Mouse (Mus musculus): ENCODE results near the gene Kcnmb4. TPM values are rescaled to one million over a fixed set of nuclear protein-coding genes. Genes with fewer than 3 reads are reported as not detected.

Gene Kcnmb4
- 9.5 and 11.2 TPM in 2 replicates for polyA plus RNA-seq (2014; fragmentation: Nextera tagmentation; extraction: Ambion mirVana)

GRCm38 (mm10) chr10:116473759-116474549 lies at the start of gene Kcnmb4:
Gene Kcnmb4, minus strand, starts transcription at chr10:116473878.
- under 1% methylated on average over 62 of the region's 92 CpGs for WGBS
- DNase-seq (ENCODE audit: low spot score, missing footprints) (peak; percentile 96), ATAC-seq (ENCODE audit: low FRiP score) (peak; percentile 88)
- H3K27ac ChIP-seq (ENCODE audit: low read depth, low read length), result peak within 1 kb of the TSS; percentile 48
- no peaks in the 10 kb centered on the region for H3K27me3 ChIP-seq (ENCODE audit: control insufficient read depth, insufficient read depth, low read length)
- peaks cover 7% of the 10 kb centered on the region for H3K4me1 ChIP-seq (ENCODE audit: control insufficient read depth, insufficient read depth, low read length)
- H3K9me3 ChIP-seq (ENCODE audit: control insufficient read depth, low read length), result no peaks in the 10 kb centered on the region
- no peaks in the 10 kb centered on the region for H3K36me3 ChIP-seq (ENCODE audit: control insufficient read depth, insufficient read depth, low read length)
- peak within 1 kb of the TSS; percentile 88 for H3K9ac ChIP-seq (ENCODE audit: low read length)
- H3K4me3 ChIP-seq (ENCODE audit: low read depth, low read length), result peak within 1 kb of the TSS; percentile 66
- peak within 1 kb of the TSS; percentile 91 for H3K4me2 ChIP-seq

- H3K4me3 ChIP-seq (ENCODE audit: low read depth, low read length), result no peak overlapping the region
- no peak for ATAC-seq (ENCODE audit: low FRiP score)
- H3K4me2 ChIP-seq, result no peak overlapping the region
- 96% methylated on average over 1 of the region's 1 CpGs for WGBS
- H3K4me1 ChIP-seq (ENCODE audit: control insufficient read depth, insufficient read depth, low read length), result peaks cover 2% of the 10 kb centered on the region; the same call in 1 of the 2 replicates
- no peak for DNase-seq (ENCODE audit: low spot score, missing footprints)
- no peak overlapping the region for H3K27ac ChIP-seq (ENCODE audit: low read depth, low read length)
- H3K9ac ChIP-seq (ENCODE audit: low read length), result no peak overlapping the region
- no peaks in the 10 kb centered on the region for H3K27me3 ChIP-seq (ENCODE audit: control insufficient read depth, insufficient read depth, low read length)
- H3K9me3 ChIP-seq (ENCODE audit: control insufficient read depth, low read length), result no peaks in the 10 kb centered on the region
- no peaks in the 10 kb centered on the region for H3K36me3 ChIP-seq (ENCODE audit: control insufficient read depth, insufficient read depth, low read length)
These were observed 45.9 kb upstream of the Kcnmb4 start for GRCm38 (mm10) chr10:116519588-116519987.

GRCm38 (mm10) chr10:116515590-116515989 lies 41.9 kb upstream of the Kcnmb4 start:
- Histone ChIP-seq H3K4me1 (ENCODE audit: control insufficient read depth, insufficient read depth, low read length) (0 out of 2 replicates have a peak, but pooled peaks cover 4% of the 10 kb centered on the region), H3K9ac (ENCODE audit: low read length) (no peak overlapping the region), H3K4me2 (no peak overlapping the region), H3K27me3 (ENCODE audit: control insufficient read depth, insufficient read depth, low read length) (no peaks in the 10 kb centered on the region), H3K9me3 (ENCODE audit: control insufficient read depth, low read length) (no peaks in the 10 kb centered on the region), H3K36me3 (ENCODE audit: control insufficient read depth, insufficient read depth, low read length) (no peaks in the 10 kb centered on the region), H3K4me3 (ENCODE audit: low read depth, low read length) (no peak overlapping the region), H3K27ac (ENCODE audit: low read depth, low read length) (no peak overlapping the region)
- DNase-seq (ENCODE audit: low spot score, missing footprints) (no peak), ATAC-seq (ENCODE audit: low FRiP score) (no peak)
- WGBS, result 92% methylated on average over 6 of the region's 6 CpGs

- H3K4me3 ChIP-seq (ENCODE audit: low read depth, low read length), result no peak overlapping the region
- H3K27me3 ChIP-seq (ENCODE audit: control insufficient read depth, insufficient read depth, low read length), result no peaks in the 10 kb centered on the region
- no peaks in the 10 kb centered on the region for H3K9me3 ChIP-seq (ENCODE audit: control insufficient read depth, low read length)
- H3K27ac ChIP-seq (ENCODE audit: low read depth, low read length), result no peak overlapping the region
- 94% methylated on average over 4 of the region's 4 CpGs for WGBS
- ATAC-seq (ENCODE audit: low FRiP score), result no peak
- no peak overlapping the region for H3K9ac ChIP-seq (ENCODE audit: low read length)
- no peak overlapping the region for H3K4me2 ChIP-seq
- H3K4me1 ChIP-seq (ENCODE audit: control insufficient read depth, insufficient read depth, low read length), result 0 out of 2 replicates have a peak, but pooled peaks cover 4% of the 10 kb centered on the region
- no peaks in the 10 kb centered on the region for H3K36me3 ChIP-seq (ENCODE audit: control insufficient read depth, insufficient read depth, low read length)
- no peak for DNase-seq (ENCODE audit: low spot score, missing footprints)
These were observed 41.5 kb upstream of the Kcnmb4 start for GRCm38 (mm10) chr10:116515158-116515557.

GRCm38 (mm10) chr10:116513254-116513635 lies 39.6 kb upstream of the Kcnmb4 start:
- H3K9me3 ChIP-seq (ENCODE audit: control insufficient read depth, low read length), result no peaks in the 10 kb centered on the region
- no peak for ATAC-seq (ENCODE audit: low FRiP score)
- H3K27me3 ChIP-seq (ENCODE audit: control insufficient read depth, insufficient read depth, low read length), result no peaks in the 10 kb centered on the region
- WGBS, result 58% methylated on average over 7 of the region's 7 CpGs
- H3K4me1 ChIP-seq (ENCODE audit: control insufficient read depth, insufficient read depth, low read length), result 0 out of 2 replicates have a peak, but pooled peaks cover 4% of the 10 kb centered on the region
- H3K9ac ChIP-seq (ENCODE audit: low read length), result no peak overlapping the region
- no peak overlapping the region for H3K4me3 ChIP-seq (ENCODE audit: low read depth, low read length)
- no peak overlapping the region for H3K27ac ChIP-seq (ENCODE audit: low read depth, low read length)
- no peaks in the 10 kb centered on the region for H3K36me3 ChIP-seq (ENCODE audit: control insufficient read depth, insufficient read depth, low read length)
- no peak overlapping the region for H3K4me2 ChIP-seq
- DNase-seq (ENCODE audit: low spot score, missing footprints), result no peak

GRCm38 (mm10) chr10:116512521-116513253 lies 39.0 kb upstream of the Kcnmb4 start:
- Histone ChIP-seq H3K36me3 (ENCODE audit: control insufficient read depth, insufficient read depth, low read length) (no peaks in the 10 kb centered on the region), H3K27me3 (ENCODE audit: control insufficient read depth, insufficient read depth, low read length) (no peaks in the 10 kb centered on the region), H3K9ac (ENCODE audit: low read length) (no peak overlapping the region), H3K4me1 (ENCODE audit: control insufficient read depth, insufficient read depth, low read length) (0 out of 2 replicates have a peak, but pooled peaks cover 4% of the 10 kb centered on the region), H3K4me3 (ENCODE audit: low read depth, low read length) (no peak overlapping the region), H3K4me2 (no peak overlapping the region), H3K27ac (ENCODE audit: low read depth, low read length) (no peak overlapping the region), H3K9me3 (ENCODE audit: control insufficient read depth, low read length) (no peaks in the 10 kb centered on the region)
- DNase-seq (ENCODE audit: low spot score, missing footprints), result no peak
- WGBS, result 87% methylated on average over 11 of the region's 11 CpGs
- no peak for ATAC-seq (ENCODE audit: low FRiP score)

GRCm38 (mm10) chr10:116505303-116506014 lies 31.8 kb upstream of the Kcnmb4 start:
- DNase-seq (ENCODE audit: low spot score, missing footprints) (no peak), ATAC-seq (ENCODE audit: low FRiP score) (no peak)
- no peaks in the 10 kb centered on the region for H3K36me3 ChIP-seq (ENCODE audit: control insufficient read depth, insufficient read depth, low read length)
- no peaks in the 10 kb centered on the region for H3K9me3 ChIP-seq (ENCODE audit: control insufficient read depth, low read length)
- H3K4me1 ChIP-seq (ENCODE audit: control insufficient read depth, insufficient read depth, low read length), result no peaks in the 10 kb centered on the region
- H3K9ac ChIP-seq (ENCODE audit: low read length), result no peak overlapping the region
- 91% methylated on average over 7 of the region's 7 CpGs for WGBS
- H3K27ac ChIP-seq (ENCODE audit: low read depth, low read length), result no peak overlapping the region
- no peak overlapping the region for H3K4me3 ChIP-seq (ENCODE audit: low read depth, low read length)
- H3K4me2 ChIP-seq, result no peak overlapping the region
- no peaks in the 10 kb centered on the region for H3K27me3 ChIP-seq (ENCODE audit: control insufficient read depth, insufficient read depth, low read length)

GRCm38 (mm10) chr10:116492768-116493167 lies 19.1 kb upstream of the Kcnmb4 start:
- no peak overlapping the region for H3K9ac ChIP-seq (ENCODE audit: low read length)
- no peak overlapping the region for H3K4me2 ChIP-seq
- H3K27ac ChIP-seq (ENCODE audit: low read depth, low read length), result no peak overlapping the region
- peaks cover 10% of the 10 kb centered on the region for H3K36me3 ChIP-seq (ENCODE audit: control insufficient read depth, insufficient read depth, low read length)
- ATAC-seq (ENCODE audit: low FRiP score), result no peak
- H3K9me3 ChIP-seq (ENCODE audit: control insufficient read depth, low read length), result no peaks in the 10 kb centered on the region
- DNase-seq (ENCODE audit: low spot score, missing footprints), result no peak
- no peak overlapping the region for H3K4me3 ChIP-seq (ENCODE audit: low read depth, low read length)
- 89% methylated on average over 3 of the region's 3 CpGs for WGBS
- no peaks in the 10 kb centered on the region for H3K4me1 ChIP-seq (ENCODE audit: control insufficient read depth, insufficient read depth, low read length)
- H3K27me3 ChIP-seq (ENCODE audit: control insufficient read depth, insufficient read depth, low read length), result no peaks in the 10 kb centered on the region

Data from midbrain, embryonic 11.5 days (tissue).